Mouse (Mus musculus) c-Kit-positive CD71-positive TER-119-positive erythroid progenitor cells, embryonic 14.5 days (primary cell): Measurements from ENCODE around the gene Dnajc3.
"Not testable (repeated sequence)": the region's sequence is repeated elsewhere in the genome, so short reads cannot be mapped to it uniquely, and the experiment has no call there.

Experiments used
- DNase-seq: peaks from one replicate; pipeline ENCODE4 v3.0.0-alpha.2; 2013; ENCODE audit warnings: low spot score

Gene Dnajc3

GRCm38 (mm10) chr14:118930777-118931176 is 7.0 kb upstream of the Dnajc3 start:
- DNase-seq: no peak

GRCm38 (mm10) chr14:118931181-118931580 is 6.6 kb upstream of the Dnajc3 start:
- DNase-seq: no peak

- DNase-seq: no peak
Measured at GRCm38 (mm10) chr14:118932956-118933355, 4.8 kb upstream of the Dnajc3 start.

DNA sequence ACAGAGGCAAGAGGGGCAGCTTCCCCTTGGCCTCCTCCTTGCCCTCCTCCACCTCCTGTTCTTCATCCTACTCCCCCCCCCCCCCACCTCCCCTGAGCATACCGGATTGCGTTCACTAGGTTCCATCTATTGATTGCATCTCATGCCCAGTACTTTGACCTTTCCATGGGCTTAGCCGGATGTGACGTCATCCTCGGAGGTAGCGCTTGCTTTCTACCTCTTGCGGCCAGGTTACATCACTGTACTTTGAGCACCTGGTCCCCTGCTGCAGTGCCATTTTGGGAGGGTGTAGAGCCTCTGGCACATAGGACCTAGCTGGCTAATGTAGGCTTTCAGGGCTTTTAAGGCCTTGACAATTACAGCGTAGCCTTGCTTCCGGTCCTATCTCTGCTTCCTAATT is 3.1 kb upstream of the Dnajc3 start:
- no peak for DNase-seq

GRCm38 (mm10) chr14:118936236-118936635 is 1.5 kb upstream of the Dnajc3 start:
- DNase-seq: no peak

- no peak for DNase-seq
Measured at GRCm38 (mm10) chr14:118936952-118937351, 824 bp upstream of the Dnajc3 start.

DNA sequence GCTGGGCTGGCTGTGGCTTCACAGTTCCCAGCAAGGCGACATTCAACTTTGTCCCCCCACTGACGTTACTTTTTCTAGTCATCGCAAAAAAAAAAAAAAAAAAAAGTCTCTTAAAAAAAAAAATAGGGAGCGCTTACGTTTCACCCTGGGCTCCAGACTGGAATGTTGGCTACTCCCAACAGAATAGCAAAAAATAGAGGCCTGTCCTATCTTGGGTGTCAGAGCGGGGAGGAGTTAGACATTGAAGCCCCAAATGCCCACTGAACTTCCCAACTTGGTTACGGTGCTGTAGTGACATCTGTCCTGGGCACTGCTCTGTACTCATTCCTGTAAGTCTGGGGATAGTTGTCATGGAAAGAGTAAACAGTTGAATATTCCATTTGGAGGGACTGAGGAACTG is 775 bp downstream of the Dnajc3 start:
- DNase-seq: peak; percentile 24

- DNase-seq: no peak
Measured at GRCm38 (mm10) chr14:118940796-118941495, 3.2 kb downstream of the Dnajc3 start.

DNA sequence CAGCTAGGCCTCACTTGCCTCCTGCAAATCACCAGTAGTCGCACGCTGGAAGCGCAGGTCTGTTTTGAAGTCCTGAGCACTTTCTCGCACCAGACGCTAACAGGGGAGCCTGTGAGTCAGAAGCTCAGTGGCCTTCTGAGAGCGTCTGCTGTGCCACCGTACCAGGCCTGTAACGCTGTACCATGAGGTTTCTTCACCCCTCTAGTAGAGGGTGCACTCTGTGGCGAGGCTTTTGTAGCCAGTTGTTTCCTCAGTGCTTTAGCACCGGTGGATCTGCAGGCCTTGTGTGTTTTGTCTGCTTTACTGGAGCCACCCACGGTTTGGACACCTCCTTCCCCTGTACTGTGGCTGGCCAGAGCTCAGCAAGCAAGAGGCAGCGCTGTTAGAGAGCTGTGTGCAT is 4.3 kb downstream of the Dnajc3 start:
- DNase-seq: no peak

- DNase-seq: no peak
Measured at GRCm38 (mm10) chr14:118944702-118945101, 6.9 kb downstream of the Dnajc3 start.

GRCm38 (mm10) chr14:118948841-118949240 is 11.1 kb downstream of the Dnajc3 start:
- DNase-seq: no peak

DNA sequence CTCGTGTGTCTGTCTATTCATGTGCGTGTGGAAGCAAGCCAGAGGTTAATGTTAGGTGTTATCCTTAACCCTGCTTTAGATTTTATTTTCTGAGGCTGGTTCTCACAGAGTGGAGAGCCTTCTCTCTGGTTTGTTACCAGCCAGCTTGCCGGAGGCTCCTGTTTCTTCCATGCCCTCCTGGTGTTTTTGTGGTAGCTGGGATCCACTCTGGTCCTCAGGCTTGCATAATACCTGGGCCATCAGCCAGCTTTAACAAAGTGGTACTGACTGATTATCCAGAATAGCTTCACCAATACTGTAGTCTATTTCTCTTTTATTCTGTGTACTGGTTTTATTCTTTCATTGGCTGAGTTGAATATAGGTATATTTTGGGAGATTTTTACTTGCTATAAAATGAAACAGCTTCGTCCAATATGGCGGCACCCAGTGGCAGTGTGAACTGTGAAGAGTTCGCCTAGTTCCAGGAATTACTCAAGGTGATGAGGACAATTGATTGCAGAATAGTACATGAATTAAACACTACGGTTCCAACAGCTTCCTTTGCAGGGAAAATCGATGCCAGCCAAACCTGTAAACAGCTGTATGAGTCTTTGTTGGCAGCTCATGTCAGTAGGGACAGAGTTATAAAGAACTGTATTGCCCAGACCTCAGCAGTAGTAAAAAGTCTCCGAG is 14.3 kb downstream of the Dnajc3 start:
- no peak for DNase-seq

- DNase-seq: no peak
Measured at GRCm38 (mm10) chr14:118958010-118958409, 20.2 kb downstream of the Dnajc3 start.

DNA sequence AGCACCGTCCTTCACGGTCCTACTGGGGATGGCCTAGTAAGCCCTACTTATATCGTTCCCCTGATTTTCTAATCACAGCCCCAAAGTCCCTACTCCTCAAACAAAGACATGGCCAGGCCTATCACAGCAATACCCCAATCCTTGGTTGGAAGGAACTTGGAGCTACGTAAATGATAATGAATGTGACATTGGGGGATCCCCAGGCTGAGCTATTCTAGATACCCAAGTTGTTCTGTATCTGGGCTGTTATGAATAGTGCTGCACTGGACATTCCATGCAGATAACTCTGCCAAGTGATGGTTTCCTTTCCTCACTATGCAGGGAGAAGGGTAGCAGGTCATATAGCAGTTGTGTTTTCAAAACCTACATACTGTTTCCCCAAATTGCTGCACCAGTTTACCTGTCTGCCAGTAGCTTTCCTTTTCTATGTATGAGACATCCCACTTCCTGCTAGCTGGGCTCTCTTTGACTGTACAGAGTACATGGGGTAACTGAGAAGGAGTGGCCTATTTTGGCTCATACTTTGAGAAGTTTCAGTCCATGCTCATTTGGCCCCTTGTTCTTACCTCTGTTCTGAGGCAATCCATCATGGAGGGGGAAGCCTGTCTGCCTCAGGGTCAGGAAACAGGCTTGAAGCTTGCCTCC is 27.7 kb downstream of the Dnajc3 start:
- no peak for DNase-seq

- DNase-seq: no peak
Measured at GRCm38 (mm10) chr14:118967646-118968045, 29.9 kb downstream of the Dnajc3 start.

GRCm38 (mm10) chr14:118972268-118972667 is 34.5 kb downstream of the Dnajc3 start:
- no peak for DNase-seq

GRCm38 (mm10) chr14:118977136-118977816 is 39.5 kb downstream of the Dnajc3 start:
- no peak for DNase-seq

DNA sequence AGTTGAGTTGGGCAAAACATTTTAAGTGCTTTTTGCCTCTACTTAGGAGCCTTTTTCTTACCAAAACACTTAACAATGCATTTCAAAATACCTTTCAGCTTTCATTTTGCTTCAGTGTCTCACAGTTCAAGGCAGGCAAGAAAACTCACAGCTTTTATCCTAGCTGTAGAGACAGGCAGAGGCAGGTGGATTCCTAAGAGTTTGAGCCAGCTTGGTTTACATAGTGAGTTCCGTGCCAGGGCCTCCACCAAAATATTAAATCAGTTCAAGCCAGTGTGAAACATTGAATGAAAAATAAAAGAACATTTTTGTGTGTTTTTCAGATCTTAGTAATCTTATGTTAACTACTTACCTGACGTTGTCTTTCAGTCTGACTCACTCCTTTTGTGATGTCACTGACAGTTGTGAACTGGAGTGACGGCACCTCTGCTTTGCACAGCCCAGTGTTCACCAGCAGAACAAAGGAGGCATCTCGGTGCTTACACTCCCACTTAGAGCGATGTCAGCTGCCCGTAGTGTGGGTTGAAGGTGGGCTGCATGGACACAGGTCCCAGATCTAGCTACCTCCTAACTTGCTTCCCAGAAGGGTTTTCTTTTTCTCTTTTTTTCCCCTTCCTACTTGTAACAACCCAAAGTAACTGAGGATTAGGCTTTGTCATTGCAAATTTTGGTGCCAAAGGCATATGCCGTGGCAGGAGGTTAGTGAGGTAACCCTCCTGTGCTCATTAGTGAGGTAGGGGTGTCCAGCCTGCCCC is 42.0 kb downstream of the Dnajc3 start:
- no peak for DNase-seq

DNA sequence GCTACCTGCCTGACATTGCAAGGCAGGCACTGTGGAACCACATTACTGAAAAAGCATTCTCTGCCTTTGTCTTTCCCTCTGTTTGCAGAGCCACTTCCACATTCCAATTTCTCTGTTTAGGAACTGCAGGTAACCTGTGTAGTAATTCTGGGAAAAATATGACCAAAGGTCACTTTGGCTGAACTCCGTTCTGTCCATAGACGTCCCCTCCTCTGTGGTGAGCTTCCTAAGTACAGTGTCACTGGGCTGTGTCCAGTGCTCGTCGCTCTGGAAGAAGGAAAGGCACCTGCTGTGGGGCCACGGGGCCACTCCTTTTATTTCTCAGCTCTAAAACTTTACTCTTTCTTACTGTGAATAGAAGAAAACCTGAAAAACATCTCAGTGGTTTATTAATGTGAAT is 42.6 kb downstream of the Dnajc3 start:
- no peak for DNase-seq

- no peak for DNase-seq
Measured at GRCm38 (mm10) chr14:118980890-118981289, 43.1 kb downstream of the Dnajc3 start.

GRCm38 (mm10) chr14:118981711-118982428 is 44.1 kb downstream of the Dnajc3 start:
- not testable (repeated sequence) for DNase-seq
